Mouse (Mus musculus): Measurements from ENCODE around the gene Zhx3. TPM values are rescaled to one million over a fixed set of nuclear protein-coding genes. Genes with fewer than 3 reads are reported as not detected.

Gene Zhx3
- polyA plus RNA-seq, 1 experiment, result 4.8 TPM

- H3K36me3 ChIP-seq (ENCODE audit: control insufficient read depth, insufficient read depth), result peaks cover 84% of the 10 kb centered on the region
- peak; percentile 78 for TF ChIP-seq CTCF (IDR thresholded peaks at IDR 0.05; ENCODE audit: control insufficient read depth, insufficient read depth, insufficient read length)
- TF ChIP-seq MYOG (IDR thresholded peaks at IDR 0.05; ENCODE audit: control insufficient read depth, extremely low read depth, insufficient read length), result no peak
- H3ac ChIP-seq (ENCODE audit: control insufficient read depth, insufficient read length, low read depth), result no peak overlapping the region
- no peaks in the 10 kb centered on the region for H3K79me3 ChIP-seq (ENCODE audit: low read depth)
- no peaks in the 10 kb centered on the region for H3K79me2 ChIP-seq (ENCODE audit: control insufficient read depth, insufficient read depth)
- H3K27me3 ChIP-seq (ENCODE audit: control insufficient read depth, insufficient read depth, insufficient read length), result no peaks in the 10 kb centered on the region
- no peak overlapping the region for H3K4me3 ChIP-seq (ENCODE audit: insufficient read depth, poor library complexity, severe bottlenecking)
Observed at GRCm38 (mm10) chr2:160760433-160761184, 112.2 kb downstream of the Zhx3 start.

- Histone ChIP-seq H3K36me3 (ENCODE audit: control insufficient read depth, insufficient read depth) (peaks cover 87% of the 10 kb centered on the region), H3ac (ENCODE audit: control insufficient read depth, insufficient read length, low read depth) (no peak overlapping the region), H3K27me3 (ENCODE audit: control insufficient read depth, insufficient read depth, insufficient read length) (no peaks in the 10 kb centered on the region), H3K4me3 (ENCODE audit: insufficient read depth, poor library complexity, severe bottlenecking) (no peak overlapping the region), H3K79me2 (ENCODE audit: control insufficient read depth, insufficient read depth) (no peaks in the 10 kb centered on the region), H3K79me3 (ENCODE audit: low read depth) (no peaks in the 10 kb centered on the region)
- TF ChIP-seq CEBPB (IDR thresholded peaks at IDR 0.05; ENCODE audit: low read depth) (no peak), MYOG (IDR thresholded peaks at IDR 0.05; ENCODE audit: control insufficient read depth, extremely low read depth, insufficient read length) (no peak), USF1 (IDR thresholded peaks at IDR 0.05; ENCODE audit: low read depth) (no peak), MAX (IDR thresholded peaks at IDR 0.05) (no peak), CTCF (IDR thresholded peaks at IDR 0.05; ENCODE audit: control insufficient read depth, insufficient read depth, insufficient read length) (no peak), FOSL1 (IDR thresholded peaks at IDR 0.05; ENCODE audit: insufficient read depth, low read length, poor library complexity, severe bottlenecking) (no peak), MYOD1 (IDR thresholded peaks at IDR 0.05; ENCODE audit: control insufficient read depth, insufficient read length, low read depth) (no peak)
Observed at GRCm38 (mm10) chr2:160756583-160757203, 116.1 kb downstream of the Zhx3 start.

GRCm38 (mm10) chr2:160747075-160747474 lies 125.7 kb downstream of the Zhx3 start:
- no peak overlapping the region for H3K4me3 ChIP-seq (ENCODE audit: insufficient read depth, poor library complexity, severe bottlenecking)
- peaks cover 32% of the 10 kb centered on the region for H3K36me3 ChIP-seq (ENCODE audit: control insufficient read depth, insufficient read depth)
- TF ChIP-seq MYOD1 (IDR thresholded peaks at IDR 0.05; ENCODE audit: control insufficient read depth, insufficient read length, low read depth) (no peak), USF1 (IDR thresholded peaks at IDR 0.05; ENCODE audit: low read depth) (no peak), MAX (IDR thresholded peaks at IDR 0.05) (no peak)
- peaks cover 33% of the 10 kb centered on the region for H3K79me3 ChIP-seq (ENCODE audit: low read depth)
- H3K27me3 ChIP-seq (ENCODE audit: control insufficient read depth, insufficient read depth, insufficient read length), result no peaks in the 10 kb centered on the region
- H3K79me2 ChIP-seq (ENCODE audit: control insufficient read depth, insufficient read depth), result peaks cover 58% of the 10 kb centered on the region
- no peak overlapping the region for H3ac ChIP-seq (ENCODE audit: control insufficient read depth, insufficient read length, low read depth)

GRCm38 (mm10) chr2:160746637-160747036 lies 126.2 kb downstream of the Zhx3 start:
- H3ac ChIP-seq (ENCODE audit: control insufficient read depth, insufficient read length, low read depth), result no peak overlapping the region
- H3K36me3 ChIP-seq (ENCODE audit: control insufficient read depth, insufficient read depth), result peaks cover 28% of the 10 kb centered on the region
- no peak overlapping the region for H3K4me3 ChIP-seq (ENCODE audit: insufficient read depth, poor library complexity, severe bottlenecking)
- peaks cover 62% of the 10 kb centered on the region for H3K79me2 ChIP-seq (ENCODE audit: control insufficient read depth, insufficient read depth)
- H3K27me3 ChIP-seq (ENCODE audit: control insufficient read depth, insufficient read depth, insufficient read length), result no peaks in the 10 kb centered on the region
- TF ChIP-seq MAX (IDR thresholded peaks at IDR 0.05), result no peak
- TF ChIP-seq FOSL1 (IDR thresholded peaks at IDR 0.05; ENCODE audit: insufficient read depth, low read length, poor library complexity, severe bottlenecking), result no peak
- no peak for TF ChIP-seq CEBPB (IDR thresholded peaks at IDR 0.05; ENCODE audit: low read depth)
- TF ChIP-seq CTCF (IDR thresholded peaks at IDR 0.05; ENCODE audit: control insufficient read depth, insufficient read depth, insufficient read length), result no peak
- no peak for TF ChIP-seq MYOG (IDR thresholded peaks at IDR 0.05; ENCODE audit: control insufficient read depth, extremely low read depth, insufficient read length)
- TF ChIP-seq MYOD1 (IDR thresholded peaks at IDR 0.05; ENCODE audit: control insufficient read depth, insufficient read length, low read depth), result no peak
- TF ChIP-seq USF1 (IDR thresholded peaks at IDR 0.05; ENCODE audit: low read depth), result no peak
- peaks cover 37% of the 10 kb centered on the region for H3K79me3 ChIP-seq (ENCODE audit: low read depth)

- H3K36me3 ChIP-seq (ENCODE audit: control insufficient read depth, insufficient read depth), result peaks cover 27% of the 10 kb centered on the region
- H3K4me3 ChIP-seq (ENCODE audit: insufficient read depth, poor library complexity, severe bottlenecking), result no peak overlapping the region
- peaks cover 73% of the 10 kb centered on the region for H3K79me2 ChIP-seq (ENCODE audit: control insufficient read depth, insufficient read depth)
- H3K79me3 ChIP-seq (ENCODE audit: low read depth), result peaks cover 43% of the 10 kb centered on the region
- H3ac ChIP-seq (ENCODE audit: control insufficient read depth, insufficient read length, low read depth), result no peak overlapping the region
- TF ChIP-seq USF1 (IDR thresholded peaks at IDR 0.05; ENCODE audit: low read depth), result no peak
- no peak for TF ChIP-seq MAX (IDR thresholded peaks at IDR 0.05)
- no peak for TF ChIP-seq CEBPB (IDR thresholded peaks at IDR 0.05; ENCODE audit: low read depth)
- TF ChIP-seq FOSL1 (IDR thresholded peaks at IDR 0.05; ENCODE audit: insufficient read depth, low read length, poor library complexity, severe bottlenecking), result no peak
- TF ChIP-seq MYOG (IDR thresholded peaks at IDR 0.05; ENCODE audit: control insufficient read depth, extremely low read depth, insufficient read length), result no peak
- no peak for TF ChIP-seq CTCF (IDR thresholded peaks at IDR 0.05; ENCODE audit: control insufficient read depth, insufficient read depth, insufficient read length)
- TF ChIP-seq MYOD1 (IDR thresholded peaks at IDR 0.05; ENCODE audit: control insufficient read depth, insufficient read length, low read depth), result no peak
- H3K27me3 ChIP-seq (ENCODE audit: control insufficient read depth, insufficient read depth, insufficient read length), result no peaks in the 10 kb centered on the region
Observed at GRCm38 (mm10) chr2:160745497-160745896, 127.3 kb downstream of the Zhx3 start.

GRCm38 (mm10) chr2:160744823-160745210 lies 128.0 kb downstream of the Zhx3 start:
- Histone ChIP-seq H3K79me2 (ENCODE audit: control insufficient read depth, insufficient read depth) (peaks cover 79% of the 10 kb centered on the region), H3K4me3 (ENCODE audit: insufficient read depth, poor library complexity, severe bottlenecking) (no peak overlapping the region), H3K27me3 (ENCODE audit: control insufficient read depth, insufficient read depth, insufficient read length) (no peaks in the 10 kb centered on the region), H3K79me3 (ENCODE audit: low read depth) (peaks cover 44% of the 10 kb centered on the region), H3ac (ENCODE audit: control insufficient read depth, insufficient read length, low read depth) (no peak overlapping the region), H3K36me3 (ENCODE audit: control insufficient read depth, insufficient read depth) (peaks cover 22% of the 10 kb centered on the region)
- TF ChIP-seq MYOG (IDR thresholded peaks at IDR 0.05; ENCODE audit: control insufficient read depth, extremely low read depth, insufficient read length) (no peak), MAX (IDR thresholded peaks at IDR 0.05) (no peak), MYOD1 (IDR thresholded peaks at IDR 0.05; ENCODE audit: control insufficient read depth, insufficient read length, low read depth) (no peak), CEBPB (IDR thresholded peaks at IDR 0.05; ENCODE audit: low read depth) (no peak), CTCF (IDR thresholded peaks at IDR 0.05; ENCODE audit: control insufficient read depth, insufficient read depth, insufficient read length) (no peak)

Measured in C2C12 (cell line).